Mouse (Mus musculus) liver, embryonic 12.5 days (tissue): ENCODE data around the gene Slc3a1. TPM values are rescaled to one million over a fixed set of nuclear protein-coding genes. Genes with fewer than 3 reads are reported as not detected.

Experiments
- ATAC-seq: fragments of 200-750 bp; cut with Nextera tagmentation; 2 replicates; pipeline ENCODE4 v1.8.0; 2017; ENCODE audit warnings: moderate number of reproducible peaks, mild to moderate bottlenecking, moderate library complexity
- H3K27ac ChIP-seq: fragments of 300-500 bp; sonication (generic); 2 replicates; pipeline ENCODE4 v1.5.1; 2016; ENCODE audit warnings: mild to moderate bottlenecking
- H3K27me3 ChIP-seq: fragments of 300-500 bp; sonication (generic); replicated peaks from 2 replicates; pipeline ENCODE4 v1.6.1; 2016; ENCODE audit warnings: mild to moderate bottlenecking, moderate library complexity
- H3K36me3 ChIP-seq: fragments of 300-500 bp; sonication (generic); 2 replicates; pipeline ENCODE4 v1.6.1; 2016; ENCODE audit warnings: mild to moderate bottlenecking, moderate library complexity
- H3K4me1 ChIP-seq: fragments of 300-500 bp; sonication (generic); 2 replicates; pipeline ENCODE4 v1.6.1; 2016
- H3K4me2 ChIP-seq: fragments of 300-500 bp; sonication (generic); 2 replicates; pipeline ENCODE4 v1.6.1; 2016; ENCODE audit warnings: mild to moderate bottlenecking, moderate library complexity
- H3K4me3 ChIP-seq: fragments of 300-500 bp; sonication (generic); 2 replicates; pipeline ENCODE4 v1.5.1; 2016; ENCODE audit warnings: mild to moderate bottlenecking, moderate library complexity
- H3K9ac ChIP-seq: fragments of 300-500 bp; sonication (generic); 2 replicates; pipeline ENCODE4 v1.6.1; 2016; ENCODE audit warnings: mild to moderate bottlenecking, moderate library complexity
- H3K9me3 ChIP-seq: fragments of 300-500 bp; sonication (generic); replicated peaks from 2 replicates; pipeline ENCODE4 v1.6.1; 2016; ENCODE audit warnings: mild to moderate bottlenecking, moderate library complexity
- WGBS: fragments of 180-500 bp; shearing (Covaris S2); methylation state at CpG from one replicate; pipeline ENCODE4 v1.1.7; 2016; ENCODE audit not compliant: insufficient replicate concordance; 5-methylcytosine and 5-hydroxymethylcytosine counted together
- polyA plus RNA-seq: library from polyadenylated mRNA; unstranded; fragments of >200 nt; fragmentation: Nextera tagmentation; extraction: Ambion mirVana; gene quantifications from 2 replicates; pipeline ENCODE4 v1.2.1, GENCODE M21; 2016

Gene Slc3a1
- polyA plus RNA-seq, 1 experiment from 2014 or later = 0.32 TPM

DNA sequence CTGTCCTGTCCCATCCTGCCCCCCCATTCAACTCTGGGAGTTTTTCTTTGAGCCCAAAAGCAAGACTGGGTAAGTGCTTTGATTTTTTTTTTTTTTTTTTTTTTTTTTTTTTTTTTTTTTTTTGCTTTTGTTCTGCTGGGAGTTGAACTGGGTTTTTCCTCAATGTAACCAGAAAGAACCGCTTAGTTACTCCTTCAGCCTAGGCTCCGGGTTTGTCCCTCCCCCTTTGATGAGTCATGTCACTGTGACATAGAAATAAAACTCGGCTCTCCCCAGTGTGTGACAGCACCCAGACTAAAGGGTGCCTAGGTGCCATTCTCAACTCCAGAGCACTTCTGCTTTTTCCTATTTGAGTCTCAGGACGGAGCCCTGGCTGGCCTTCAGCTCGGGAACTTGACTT lies 9.4 kb upstream of the Slc3a1 start:
- WGBS = 38% methylated on average over 5 of the region's 5 CpGs
- Histone ChIP-seq H3K27me3 (no peaks in the 10 kb centered on the region), H3K36me3 (peaks cover 10% of the 10 kb centered on the region), H3K4me2 (no peak overlapping the region), H3K4me1 (peaks cover 10% of the 10 kb centered on the region), H3K9ac (no peak overlapping the region), H3K4me3 (no peak overlapping the region), H3K27ac (no peak overlapping the region), H3K9me3 (no peaks in the 10 kb centered on the region)
- ATAC-seq = peak; percentile 67

DNA sequence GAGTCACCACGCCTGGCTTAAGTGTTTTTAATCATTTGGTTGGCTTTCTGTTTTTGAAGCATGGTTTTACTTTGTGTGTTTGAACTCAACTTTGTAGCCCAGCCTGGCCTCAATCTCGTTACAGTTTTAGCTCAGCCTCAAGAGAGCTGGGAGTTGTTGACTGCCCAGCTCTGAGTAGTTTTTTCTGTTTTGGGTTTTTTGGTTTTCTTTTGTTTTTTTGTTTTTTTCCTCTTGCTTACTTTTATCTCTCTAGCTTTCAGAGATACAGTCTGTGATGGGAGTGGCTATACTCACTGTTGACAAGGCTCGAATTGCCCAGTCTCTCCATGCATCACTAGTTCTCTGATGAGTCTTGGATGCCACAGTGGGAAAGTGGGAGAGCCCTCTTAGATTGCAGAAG lies 7.8 kb upstream of the Slc3a1 start:
- Histone ChIP-seq H3K9ac (no peak overlapping the region), H3K27ac (no peak overlapping the region), H3K4me2 (no peak overlapping the region), H3K4me3 (no peak overlapping the region), H3K27me3 (no peaks in the 10 kb centered on the region), H3K9me3 (no peaks in the 10 kb centered on the region), H3K36me3 (peaks cover 25% of the 10 kb centered on the region), H3K4me1 (peaks cover 10% of the 10 kb centered on the region)
- ATAC-seq = no peak
- WGBS = 78% methylated on average over 3 of the region's 3 CpGs

- 60% methylated on average over 22 of the region's 22 CpGs for WGBS
- Histone ChIP-seq H3K9me3 (no peaks in the 10 kb centered on the region), H3K27ac (no peak overlapping the region), H3K27me3 (no peaks in the 10 kb centered on the region), H3K4me3 (no peak overlapping the region), H3K4me2 (no peak overlapping the region), H3K36me3 (peaks cover 19% of the 10 kb centered on the region), H3K9ac (no peak overlapping the region), H3K4me1 (peaks cover 1% of the 10 kb centered on the region)
- no peak for ATAC-seq
These were observed 4.7 kb upstream of the Slc3a1 start for GRCm38 (mm10) chr17:85023247-85024167.

GRCm38 (mm10) chr17:85024237-85024636 lies 3.9 kb upstream of the Slc3a1 start:
- Histone ChIP-seq H3K9ac (no peak overlapping the region), H3K9me3 (no peaks in the 10 kb centered on the region), H3K4me1 (no peaks in the 10 kb centered on the region; the same call in 1 of the 2 replicates), H3K36me3 (peaks cover 19% of the 10 kb centered on the region), H3K4me2 (no peak overlapping the region), H3K27me3 (no peaks in the 10 kb centered on the region), H3K4me3 (no peak overlapping the region), H3K27ac (no peak overlapping the region)
- WGBS = 84% methylated on average over 8 of the region's 8 CpGs
- no peak for ATAC-seq

DNA sequence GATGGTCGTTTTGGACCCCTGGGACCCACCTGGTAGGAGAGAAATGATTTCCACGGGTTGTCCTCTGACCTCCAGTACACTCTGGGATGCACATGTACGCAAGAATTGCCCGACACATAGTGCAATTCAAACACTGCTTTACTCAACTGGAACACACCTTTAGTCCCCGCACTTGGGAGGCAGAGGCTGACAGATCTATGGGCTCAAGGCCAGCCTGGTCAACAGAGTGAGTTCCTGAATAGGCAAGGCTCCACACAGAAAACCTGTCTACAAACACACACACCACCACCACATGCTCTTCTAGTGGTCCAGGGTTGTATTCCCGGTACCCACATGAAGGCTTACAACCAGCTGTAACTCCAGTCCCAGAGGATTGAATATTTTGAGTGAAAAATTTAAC lies 3.0 kb upstream of the Slc3a1 start:
- no peak overlapping the region for H3K4me3 ChIP-seq
- no peaks in the 10 kb centered on the region; the same call in 1 of the 2 replicates for H3K27me3 ChIP-seq
- no peaks in the 10 kb centered on the region; the same call in 1 of the 2 replicates for H3K4me1 ChIP-seq
- no peaks in the 10 kb centered on the region for H3K9me3 ChIP-seq
- WGBS = 84% methylated on average over 6 of the region's 6 CpGs
- no peak overlapping the region for H3K4me2 ChIP-seq
- H3K9ac ChIP-seq = no peak overlapping the region
- ATAC-seq = no peak
- peaks cover 19% of the 10 kb centered on the region for H3K36me3 ChIP-seq
- H3K27ac ChIP-seq = no peak overlapping the region

DNA sequence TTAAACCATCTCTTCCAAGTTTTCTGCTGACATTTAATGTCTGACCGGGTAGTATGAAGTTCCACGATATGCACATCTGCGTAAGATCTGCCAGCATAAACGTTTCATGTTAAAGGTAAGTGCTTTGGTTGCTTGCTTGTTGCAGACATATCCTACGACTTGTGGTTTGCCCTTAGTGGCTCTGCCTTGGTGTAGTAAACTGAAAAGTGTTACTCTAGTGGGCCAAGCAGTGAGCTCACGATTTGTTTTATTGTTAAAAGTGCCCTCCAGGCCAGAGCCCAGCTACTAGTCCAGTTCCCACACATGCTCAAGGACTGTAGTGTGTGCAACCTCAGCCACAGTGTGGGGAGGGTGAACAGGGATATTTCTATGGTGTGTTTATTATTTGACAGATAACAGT lies 1.7 kb upstream of the Slc3a1 start:
- peaks cover 4% of the 10 kb centered on the region for H3K27me3 ChIP-seq
- no peak overlapping the region for H3K4me2 ChIP-seq
- H3K36me3 ChIP-seq = peaks cover 19% of the 10 kb centered on the region
- H3K4me1 ChIP-seq = no peaks in the 10 kb centered on the region; the same call in 1 of the 2 replicates
- no peak overlapping the region for H3K4me3 ChIP-seq
- H3K9ac ChIP-seq = no peak overlapping the region
- 86% methylated on average over 6 of the region's 6 CpGs for WGBS
- H3K27ac ChIP-seq = no peak overlapping the region
- H3K9me3 ChIP-seq = no peaks in the 10 kb centered on the region
- no peak for ATAC-seq

- no peak for ATAC-seq
- WGBS = 75% methylated on average over 3 of the region's 3 CpGs
- peaks cover 4% of the 10 kb centered on the region for H3K27me3 ChIP-seq
These were observed 929 bp upstream of the Slc3a1 start for GRCm38 (mm10) chr17:85027247-85027646.

GRCm38 (mm10) chr17:85028797-85029196 lies 621 bp downstream of the Slc3a1 start:
- Histone ChIP-seq H3K9ac (no peak overlapping the region), H3K27ac (no peak overlapping the region), H3K27me3 (peaks cover 4% of the 10 kb centered on the region), H3K4me1 (no peaks in the 10 kb centered on the region; the same call in 1 of the 2 replicates), H3K9me3 (no peaks in the 10 kb centered on the region), H3K4me3 (no peak overlapping the region), H3K36me3 (peaks cover 17% of the 10 kb centered on the region), H3K4me2 (no peak overlapping the region)
- no peak for ATAC-seq
- 84% methylated on average over 10 of the region's 10 CpGs for WGBS

More at GRCm38 (mm10) chr17:85027247-85027646, 929 bp upstream of the Slc3a1 start:
- Histone ChIP-seq H3K27ac (no peak overlapping the region), H3K4me2 (no peak overlapping the region), H3K4me3 (no peak overlapping the region), H3K4me1 (no peaks in the 10 kb centered on the region; the same call in 1 of the 2 replicates), H3K9ac (no peak overlapping the region), H3K36me3 (peaks cover 19% of the 10 kb centered on the region), H3K9me3 (no peaks in the 10 kb centered on the region)

- H3K4me1 ChIP-seq = no peaks in the 10 kb centered on the region
- no peak overlapping the region for H3K9ac ChIP-seq
- no peak overlapping the region for H3K4me2 ChIP-seq
- no peak for ATAC-seq
- peaks cover 4% of the 10 kb centered on the region for H3K27me3 ChIP-seq
- H3K27ac ChIP-seq = no peak overlapping the region
- H3K36me3 ChIP-seq = no peaks in the 10 kb centered on the region
- no peaks in the 10 kb centered on the region for H3K9me3 ChIP-seq
- H3K4me3 ChIP-seq = no peak overlapping the region
- 57% methylated on average over 5 of the region's 5 CpGs for WGBS
These were observed 2.5 kb downstream of the Slc3a1 start for GRCm38 (mm10) chr17:85030651-85031050.

DNA sequence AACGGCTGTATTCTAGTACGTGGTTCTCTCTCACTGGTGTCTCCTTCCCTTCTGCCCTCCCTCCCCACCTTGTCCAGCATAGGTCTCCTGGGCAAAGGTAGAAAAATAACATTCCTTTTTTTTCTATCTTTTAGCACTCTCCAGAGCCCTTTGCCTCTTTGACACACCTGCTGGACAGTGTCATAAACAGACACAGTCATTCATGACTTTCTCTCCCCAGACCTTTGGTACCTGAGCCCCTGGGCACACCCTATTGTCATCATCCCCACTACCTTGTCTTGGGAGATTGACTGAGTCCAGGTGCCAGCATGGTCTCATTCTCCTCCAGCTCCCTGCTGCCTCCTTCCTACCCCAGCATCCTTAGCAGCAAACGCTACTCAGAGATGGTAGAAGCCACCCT lies 4.9 kb downstream of the Slc3a1 start:
- Histone ChIP-seq H3K4me1 (no peaks in the 10 kb centered on the region), H3K4me3 (no peak overlapping the region), H3K9me3 (no peaks in the 10 kb centered on the region), H3K36me3 (no peaks in the 10 kb centered on the region), H3K9ac (no peak overlapping the region), H3K4me2 (no peak overlapping the region), H3K27ac (no peak overlapping the region), H3K27me3 (peaks cover 4% of the 10 kb centered on the region)
- ATAC-seq = no peak
- WGBS = 71% methylated on average over 3 of the region's 3 CpGs

- 57% methylated on average over 11 of the region's 11 CpGs for WGBS
- Histone ChIP-seq H3K9me3 (no peaks in the 10 kb centered on the region), H3K4me1 (no peaks in the 10 kb centered on the region), H3K4me2 (no peak overlapping the region), H3K36me3 (no peaks in the 10 kb centered on the region), H3K27me3 (peaks cover 4% of the 10 kb centered on the region), H3K27ac (no peak overlapping the region), H3K9ac (no peak overlapping the region), H3K4me3 (no peak overlapping the region)
- no peak for ATAC-seq
These were observed 5.9 kb downstream of the Slc3a1 start for GRCm38 (mm10) chr17:85034068-85034467.

DNA sequence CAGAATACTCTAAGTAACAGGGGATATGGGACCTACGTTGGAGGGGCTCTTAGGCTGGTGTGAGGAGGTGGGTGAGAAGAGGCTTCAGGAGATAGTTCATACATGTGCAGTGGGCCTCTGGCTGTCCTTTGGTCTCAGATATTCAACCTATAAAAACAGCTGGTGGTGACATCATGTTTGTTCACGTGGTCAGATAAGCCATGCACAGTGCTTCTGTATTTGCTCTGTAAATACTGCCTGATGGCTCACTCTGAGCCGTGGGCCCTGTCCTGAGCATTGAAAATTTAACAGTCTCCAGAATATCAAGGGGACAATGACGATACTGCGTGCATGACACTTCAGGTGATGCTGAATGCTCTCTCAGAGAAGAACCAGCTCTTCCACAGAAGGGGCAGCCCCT lies 9.7 kb downstream of the Slc3a1 start:
- no peaks in the 10 kb centered on the region for H3K36me3 ChIP-seq
- 60% methylated on average over 5 of the region's 5 CpGs for WGBS
- no peaks in the 10 kb centered on the region for H3K4me1 ChIP-seq
- H3K9me3 ChIP-seq = no peaks in the 10 kb centered on the region
- peak; percentile 66 for ATAC-seq
- no peak overlapping the region for H3K9ac ChIP-seq
- no peaks in the 10 kb centered on the region for H3K27me3 ChIP-seq
- H3K27ac ChIP-seq = no peak overlapping the region
- no peak overlapping the region for H3K4me3 ChIP-seq
- H3K4me2 ChIP-seq = no peak overlapping the region
